Comparison of ENCODE assay signal across 11 mouse cellular contexts in genomic region chr2:138674801-138675200, GRCm38 (mm10).
"Had no signal": no experiment of that assay in that cellular context is flagged by ENCODE, and none has a peak within 500 bp of the region (broad histone marks: within the 10 kb centered on the region; RNA-seq: fewer than 3 reads in every experiment).

No protein-coding gene starts in this region.

- DNase-seq: lung, postnatal 14 days; lung, postnatal 4 days; midbrain, embryonic 14.5 days; retina, postnatal 1 day; right cerebral cortex, adult 18-20 months; right cerebral cortex, postnatal 25 days; right cerebral cortex, postnatal 4 days; spleen, adult 18-20 months; thymus, adult 18-20 months; thymus, postnatal 14 days; thymus, postnatal 36 days had no signal
